Mouse (Mus musculus): ENCODE results near the gene Mllt3. TPM values are rescaled to one million over a fixed set of nuclear protein-coding genes. Genes with fewer than 3 reads are reported as not detected.
A peak's percentile ranks its signal among the peaks of the same experiment; 100 is the strongest.

Gene Mllt3
- polyA plus RNA-seq, 1 experiment from 2014 or later: 62.3 TPM

- Histone ChIP-seq H3K4me1 (ENCODE audit: control insufficient read depth, insufficient read depth, low read length) (no peaks in the 10 kb centered on the region), H3K27ac (ENCODE audit: low read depth, low read length) (no peak overlapping the region), H3K4me3 (ENCODE audit: low read depth, low read length) (no peak overlapping the region), H3K36me3 (ENCODE audit: control insufficient read depth, insufficient read depth, low read length) (no peaks in the 10 kb centered on the region), H3K9me3 (ENCODE audit: control insufficient read depth, low read length) (no peaks in the 10 kb centered on the region), H3K27me3 (ENCODE audit: control insufficient read depth, insufficient read depth, low read length) (no peaks in the 10 kb centered on the region), H3K4me2 (no peak overlapping the region), H3K9ac (ENCODE audit: low read length) (no peak overlapping the region)
- DNase-seq (ENCODE audit: low spot score, missing footprints) (no peak), ATAC-seq (ENCODE audit: low FRiP score) (no peak)
- WGBS: 91% methylated on average over 6 of the region's 6 CpGs
Observed at GRCm38 (mm10) chr4:87759110-87759509, 274.1 kb downstream of the Mllt3 start.

- DNase-seq (ENCODE audit: low spot score, missing footprints) (no peak), ATAC-seq (ENCODE audit: low FRiP score) (no peak)
- H3K4me1 ChIP-seq (ENCODE audit: control insufficient read depth, insufficient read depth, low read length): no peaks in the 10 kb centered on the region
- no peaks in the 10 kb centered on the region for H3K27me3 ChIP-seq (ENCODE audit: control insufficient read depth, insufficient read depth, low read length)
- H3K4me2 ChIP-seq: no peak overlapping the region
- H3K9me3 ChIP-seq (ENCODE audit: control insufficient read depth, low read length): no peaks in the 10 kb centered on the region
- no peak overlapping the region for H3K27ac ChIP-seq (ENCODE audit: low read depth, low read length)
- WGBS: 98% methylated on average over 2 of the region's 2 CpGs
- no peaks in the 10 kb centered on the region for H3K36me3 ChIP-seq (ENCODE audit: control insufficient read depth, insufficient read depth, low read length)
- no peak overlapping the region for H3K4me3 ChIP-seq (ENCODE audit: low read depth, low read length)
- no peak overlapping the region for H3K9ac ChIP-seq (ENCODE audit: low read length)
Observed at GRCm38 (mm10) chr4:87751515-87751864, 281.7 kb downstream of the Mllt3 start.

- H3K36me3 ChIP-seq (ENCODE audit: control insufficient read depth, insufficient read depth, low read length): no peaks in the 10 kb centered on the region
- no peak overlapping the region for H3K4me3 ChIP-seq (ENCODE audit: low read depth, low read length)
- H3K27ac ChIP-seq (ENCODE audit: low read depth, low read length): no peak overlapping the region
- DNase-seq (ENCODE audit: low spot score, missing footprints) (no peak), ATAC-seq (ENCODE audit: low FRiP score) (no peak)
- H3K9me3 ChIP-seq (ENCODE audit: control insufficient read depth, low read length): no peaks in the 10 kb centered on the region
- H3K27me3 ChIP-seq (ENCODE audit: control insufficient read depth, insufficient read depth, low read length): no peaks in the 10 kb centered on the region
- 95% methylated on average over 5 of the region's 5 CpGs for WGBS
- H3K4me2 ChIP-seq: no peak overlapping the region
- H3K4me1 ChIP-seq (ENCODE audit: control insufficient read depth, insufficient read depth, low read length): no peaks in the 10 kb centered on the region
- no peak overlapping the region for H3K9ac ChIP-seq (ENCODE audit: low read length)
Observed at GRCm38 (mm10) chr4:87750856-87751514, 282.2 kb downstream of the Mllt3 start.

- Histone ChIP-seq H3K4me1 (ENCODE audit: control insufficient read depth, insufficient read depth, low read length) (no peaks in the 10 kb centered on the region), H3K27me3 (ENCODE audit: control insufficient read depth, insufficient read depth, low read length) (no peaks in the 10 kb centered on the region), H3K9me3 (ENCODE audit: control insufficient read depth, low read length) (no peaks in the 10 kb centered on the region), H3K36me3 (ENCODE audit: control insufficient read depth, insufficient read depth, low read length) (no peaks in the 10 kb centered on the region), H3K9ac (ENCODE audit: low read length) (no peak overlapping the region), H3K4me3 (ENCODE audit: low read depth, low read length) (no peak overlapping the region), H3K4me2 (no peak overlapping the region), H3K27ac (ENCODE audit: low read depth, low read length) (no peak overlapping the region)
- ATAC-seq (ENCODE audit: low FRiP score) (no peak), DNase-seq (ENCODE audit: low spot score, missing footprints) (no peak)
- 31% methylated on average over 4 of the region's 4 CpGs for WGBS
Observed at GRCm38 (mm10) chr4:87749532-87750234, 283.5 kb downstream of the Mllt3 start.

GRCm38 (mm10) chr4:87745016-87745645 lies 288.0 kb downstream of the Mllt3 start:
- DNase-seq (ENCODE audit: low spot score, missing footprints) (no peak), ATAC-seq (ENCODE audit: low FRiP score) (no peak)
- Histone ChIP-seq H3K27ac (ENCODE audit: low read depth, low read length) (no peak overlapping the region), H3K4me1 (ENCODE audit: control insufficient read depth, insufficient read depth, low read length) (no peaks in the 10 kb centered on the region), H3K4me2 (no peak overlapping the region), H3K4me3 (ENCODE audit: low read depth, low read length) (no peak overlapping the region), H3K9ac (ENCODE audit: low read length) (no peak overlapping the region), H3K27me3 (ENCODE audit: control insufficient read depth, insufficient read depth, low read length) (no peaks in the 10 kb centered on the region), H3K36me3 (ENCODE audit: control insufficient read depth, insufficient read depth, low read length) (no peaks in the 10 kb centered on the region), H3K9me3 (ENCODE audit: control insufficient read depth, low read length) (no peaks in the 10 kb centered on the region)
- WGBS: 84% methylated on average over 3 of the region's 3 CpGs

- Histone ChIP-seq H3K4me2 (no peak overlapping the region), H3K4me3 (ENCODE audit: low read depth, low read length) (no peak overlapping the region), H3K9me3 (ENCODE audit: control insufficient read depth, low read length) (no peaks in the 10 kb centered on the region), H3K9ac (ENCODE audit: low read length) (no peak overlapping the region), H3K36me3 (ENCODE audit: control insufficient read depth, insufficient read depth, low read length) (no peaks in the 10 kb centered on the region), H3K27me3 (ENCODE audit: control insufficient read depth, insufficient read depth, low read length) (no peaks in the 10 kb centered on the region), H3K27ac (ENCODE audit: low read depth, low read length) (no peak overlapping the region), H3K4me1 (ENCODE audit: control insufficient read depth, insufficient read depth, low read length) (no peaks in the 10 kb centered on the region)
- no peak for DNase-seq (ENCODE audit: low spot score, missing footprints)
- peak; percentile 46; the same call in 1 of the 2 replicates for ATAC-seq (ENCODE audit: low FRiP score)
- WGBS: 66% methylated on average over 7 of the region's 7 CpGs
Observed at GRCm38 (mm10) chr4:87739524-87740128, 293.5 kb downstream of the Mllt3 start.

- WGBS: 95% methylated on average over 2 of the region's 2 CpGs
- Histone ChIP-seq H3K4me2 (no peak overlapping the region), H3K4me1 (ENCODE audit: control insufficient read depth, insufficient read depth, low read length) (no peaks in the 10 kb centered on the region), H3K9me3 (ENCODE audit: control insufficient read depth, low read length) (no peaks in the 10 kb centered on the region), H3K9ac (ENCODE audit: low read length) (no peak overlapping the region), H3K27ac (ENCODE audit: low read depth, low read length) (no peak overlapping the region), H3K27me3 (ENCODE audit: control insufficient read depth, insufficient read depth, low read length) (no peaks in the 10 kb centered on the region), H3K36me3 (ENCODE audit: control insufficient read depth, insufficient read depth, low read length) (no peaks in the 10 kb centered on the region), H3K4me3 (ENCODE audit: low read depth, low read length) (no peak overlapping the region)
- DNase-seq (ENCODE audit: low spot score, missing footprints) (no peak), ATAC-seq (ENCODE audit: low FRiP score) (no peak)
Observed at GRCm38 (mm10) chr4:87739104-87739503, 294.1 kb downstream of the Mllt3 start.

GRCm38 (mm10) chr4:87737201-87737806 lies 295.9 kb downstream of the Mllt3 start:
- 86% methylated on average over 6 of the region's 6 CpGs for WGBS
- Histone ChIP-seq H3K4me1 (ENCODE audit: control insufficient read depth, insufficient read depth, low read length) (no peaks in the 10 kb centered on the region), H3K27ac (ENCODE audit: low read depth, low read length) (no peak overlapping the region), H3K4me3 (ENCODE audit: low read depth, low read length) (no peak overlapping the region), H3K27me3 (ENCODE audit: control insufficient read depth, insufficient read depth, low read length) (no peaks in the 10 kb centered on the region), H3K9ac (ENCODE audit: low read length) (no peak overlapping the region), H3K4me2 (no peak overlapping the region), H3K9me3 (ENCODE audit: control insufficient read depth, low read length) (no peaks in the 10 kb centered on the region), H3K36me3 (ENCODE audit: control insufficient read depth, insufficient read depth, low read length) (no peaks in the 10 kb centered on the region)
- ATAC-seq (ENCODE audit: low FRiP score) (no peak), DNase-seq (ENCODE audit: low spot score, missing footprints) (no peak)

- no peak for DNase-seq (ENCODE audit: low spot score, missing footprints)
- no peaks in the 10 kb centered on the region for H3K36me3 ChIP-seq (ENCODE audit: control insufficient read depth, insufficient read depth, low read length)
- H3K4me3 ChIP-seq (ENCODE audit: low read depth, low read length): no peak overlapping the region
- H3K27ac ChIP-seq (ENCODE audit: low read depth, low read length): no peak overlapping the region
- no peaks in the 10 kb centered on the region for H3K27me3 ChIP-seq (ENCODE audit: control insufficient read depth, insufficient read depth, low read length)
- no peak overlapping the region for H3K4me2 ChIP-seq
- no peak for ATAC-seq (ENCODE audit: low FRiP score)
- no peaks in the 10 kb centered on the region for H3K9me3 ChIP-seq (ENCODE audit: control insufficient read depth, low read length)
- 69% methylated on average over 3 of the region's 3 CpGs for WGBS
- no peaks in the 10 kb centered on the region for H3K4me1 ChIP-seq (ENCODE audit: control insufficient read depth, insufficient read depth, low read length)
- H3K9ac ChIP-seq (ENCODE audit: low read length): no peak overlapping the region
Observed at GRCm38 (mm10) chr4:87736779-87737178, 296.4 kb downstream of the Mllt3 start.

Data from midbrain, embryonic 11.5 days (tissue).